Mouse (Mus musculus) heart, adult 9 months (tissue): ENCODE results near the gene Tmem104.

ENCODE experiments used
- DNase-seq, 2 experiments: peaks; one replicate each; pipeline ENCODE4 v3.0.0; 2022; ENCODE audit warnings: low spot score in 2 of 2

Gene Tmem104

GRCm38 (mm10) chr11:115166776-115167175 lies 20.5 kb upstream of the Tmem104 start:
- no peak for DNase-seq

GRCm38 (mm10) chr11:115167631-115168249 lies 19.5 kb upstream of the Tmem104 start:
- no peak for DNase-seq

- DNase-seq, result no peak
These were observed 17.9 kb upstream of the Tmem104 start for GRCm38 (mm10) chr11:115169430-115169829.

- DNase-seq, result no peak
These were observed 16.2 kb upstream of the Tmem104 start for GRCm38 (mm10) chr11:115171125-115171524.

- peak in 1 of 2 experiments; percentile 48 for DNase-seq
These were observed 14.4 kb upstream of the Tmem104 start for GRCm38 (mm10) chr11:115172825-115173287.

- no peak for DNase-seq
These were observed 13.5 kb upstream of the Tmem104 start for GRCm38 (mm10) chr11:115173549-115174339.

GRCm38 (mm10) chr11:115176399-115177190 lies 10.7 kb upstream of the Tmem104 start:
- DNase-seq, result peak in 1 of 2 experiments; percentile 56

- no peak for DNase-seq
These were observed 9.6 kb upstream of the Tmem104 start for GRCm38 (mm10) chr11:115177559-115178195.

GRCm38 (mm10) chr11:115178766-115179165 lies 8.5 kb upstream of the Tmem104 start:
- no peak for DNase-seq

GRCm38 (mm10) chr11:115179191-115179590 lies 8.1 kb upstream of the Tmem104 start:
- no peak for DNase-seq

- DNase-seq, result no peak
These were observed 7.4 kb upstream of the Tmem104 start for GRCm38 (mm10) chr11:115179881-115180280.

- DNase-seq, result peak in 1 of 2 experiments; percentile 72
These were observed 5.2 kb upstream of the Tmem104 start for GRCm38 (mm10) chr11:115181913-115182638.

- no peak for DNase-seq
These were observed 2.3 kb upstream of the Tmem104 start for GRCm38 (mm10) chr11:115184973-115185372.

GRCm38 (mm10) chr11:115187693-115188092 lies 406 bp downstream of the Tmem104 start, which contains the start of gene Nat9:
TSS of gene Nat9 (minus strand) at chr11:115187859.
- DNase-seq, result no peak

GRCm38 (mm10) chr11:115188539-115189231 lies 1.4 kb downstream of the Tmem104 start:
- no peak for DNase-seq

GRCm38 (mm10) chr11:115189304-115189703 lies 2.0 kb downstream of the Tmem104 start:
- DNase-seq, result no peak

- DNase-seq, result peak; percentile 63 to 72
These were observed 4.9 kb downstream of the Tmem104 start for GRCm38 (mm10) chr11:115192180-115192579.

- no peak for DNase-seq
These were observed 7.4 kb downstream of the Tmem104 start for GRCm38 (mm10) chr11:115194693-115195092.

GRCm38 (mm10) chr11:115195933-115196332 lies 8.6 kb downstream of the Tmem104 start:
- DNase-seq, result no peak

- DNase-seq, result no peak
These were observed 10.3 kb downstream of the Tmem104 start for GRCm38 (mm10) chr11:115197558-115197957.
